Mouse (Mus musculus) bone marrow macrophage, adult 2 months (primary cell): ENCODE measurements around the gene Dok3.

Experiments
- CTCF ChIP-seq: IDR thresholded peaks from 2 replicates; pipeline ENCODE4 v1.5.1; 2012; ENCODE audit warnings: low read depth, mild to moderate bottlenecking, low read length, moderate library complexity
- POLR2A ChIP-seq: IDR thresholded peaks from 2 replicates; pipeline ENCODE4 v1.6.1; 2012; ENCODE audit warnings: mild to moderate bottlenecking, low read depth, low read length, borderline replicate concordance

- TF ChIP-seq CTCF (no peak), POLR2A (no peak)
Observed at GRCm38 (mm10) chr13:55543447-55543846, 14.4 kb upstream of the Dok3 start.
